8 mouse cellular contexts compared by ENCODE assay signal in the genomic region with DNA sequence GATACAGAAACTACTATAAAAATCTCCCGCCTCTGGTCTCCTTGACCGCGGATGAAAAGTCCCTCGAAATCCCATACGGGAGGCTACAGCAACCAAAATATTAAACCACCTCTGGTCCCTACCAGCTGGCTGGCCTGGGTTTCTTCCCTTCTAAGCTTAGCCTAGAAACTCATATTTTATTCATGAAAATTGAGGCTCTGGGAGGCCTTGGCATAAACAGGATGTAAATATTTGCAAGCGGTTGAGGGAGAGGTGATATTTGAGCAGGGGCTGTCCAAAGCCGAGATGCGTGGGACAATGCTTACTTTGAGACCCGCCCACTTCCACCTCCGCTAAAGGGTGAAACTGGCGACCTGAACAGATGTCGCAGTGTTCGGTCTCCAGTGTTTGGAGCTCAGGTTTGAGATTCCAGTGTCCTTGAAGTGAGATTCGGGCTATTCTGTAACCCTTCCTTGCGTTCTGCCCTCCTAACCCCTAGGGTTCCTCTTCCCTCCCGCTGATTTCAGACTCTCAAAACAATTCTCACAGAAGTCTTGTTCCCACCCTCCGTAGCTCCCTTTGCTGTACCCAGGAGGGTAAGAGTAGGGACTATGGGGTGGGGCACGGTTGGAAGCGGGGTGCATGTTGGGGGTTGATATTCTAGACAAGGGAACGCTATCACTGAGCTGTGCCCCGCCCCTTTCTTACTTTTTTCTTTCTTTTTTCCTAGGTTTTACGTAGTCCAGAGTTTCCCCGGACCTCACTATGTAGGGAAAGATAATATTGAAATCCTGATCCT. TPM values are rescaled to one million over a fixed set of nuclear protein-coding genes. Genes with fewer than 3 reads are reported as not detected.
DNase-seq lines count a peak whose midpoint lies in the region; ATAC-seq and TF ChIP-seq lines count a peak whose summit lies in the region.

No protein-coding gene starts in this region.

- H3K27ac ChIP-seq in bone marrow macrophage, adult 2 months (ENCODE audit: insufficient read depth, low read depth, low read length), result no peak overlapping the region
- H3K27ac ChIP-seq in forebrain, embryonic 11.5 days (ENCODE audit: low read depth, low read length), result no peak overlapping the region; the same call in 1 of the 2 replicates
- peak overlapping the region; percentile 86 for H3K27ac ChIP-seq in hindbrain, embryonic 15.5 days (replicated peaks)
- H3K27ac ChIP-seq in limb, embryonic 14.5 days (replicated peaks; ENCODE audit: low read depth, low read length), result peak overlapping the region; percentile 79
- peak overlapping the region; percentile 77 for H3K27ac ChIP-seq in midbrain, embryonic 13.5 days

- H3K9ac ChIP-seq in forebrain, embryonic 11.5 days (ENCODE audit: low read length), result peak overlapping the region; percentile 55
- H3K9ac ChIP-seq in hindbrain, embryonic 15.5 days, result peak overlapping the region; percentile 70
- H3K9ac ChIP-seq in limb, embryonic 14.5 days (ENCODE audit: low read depth, low read length, severe bottlenecking), result peak overlapping the region; percentile 59
- H3K9ac ChIP-seq in midbrain, embryonic 13.5 days (replicated peaks), result peak overlapping the region; percentile 64

- TF ChIP-seq POLR2A in bone marrow macrophage, adult 2 months (IDR thresholded peaks at IDR 0.05; ENCODE audit: borderline replicate concordance, low read depth, low read length), result no peak
- 0 out of 2 replicates have a peak, but pooled peaks have one; percentile 31 for TF ChIP-seq POLR2A in limb, embryonic 14.5 days (IDR thresholded peaks at IDR 0.05; ENCODE audit: borderline replicate concordance, extremely low read depth, insufficient read depth, insufficient read length)

- peak; percentile 67 for ATAC-seq in forebrain, embryonic 11.5 days (replicated peaks; ENCODE audit: low FRiP score)
- ATAC-seq in hindbrain, embryonic 15.5 days (ENCODE audit: low FRiP score, low read depth), result peak; percentile 69
- ATAC-seq in limb, embryonic 14.5 days (ENCODE audit: low FRiP score, low read depth), result peak; percentile 73; the same call in 1 of the 2 replicates
- ATAC-seq in midbrain, embryonic 13.5 days, result peak; percentile 90

- peak overlapping the region; percentile 61 for H3K4me3 ChIP-seq in bone marrow macrophage, adult 2 months (ENCODE audit: insufficient read depth, low read length)
- H3K4me3 ChIP-seq in forebrain, embryonic 11.5 days (ENCODE audit: low read depth, low read length), result peak overlapping the region; percentile 38
- peak overlapping the region; percentile 59 for H3K4me3 ChIP-seq in hindbrain, embryonic 15.5 days
- H3K4me3 ChIP-seq in limb, embryonic 14.5 days (replicated peaks; ENCODE audit: low read length), result peak overlapping the region; percentile 51
- peak overlapping the region; percentile 45 for H3K4me3 ChIP-seq in midbrain, embryonic 13.5 days (replicated peaks)

- peak; percentile 28 for DNase-seq in ovary, postnatal 36 days (ENCODE audit: low spot score)
- DNase-seq in ovary, adult 18-20 months (ENCODE audit: low spot score), result no peak
- DNase-seq in forebrain, embryonic 11.5 days (ENCODE audit: low spot score), result peak; percentile 63
- peak; percentile 84 for DNase-seq in limb, embryonic 14.5 days (ENCODE audit: low spot score)
- DNase-seq in thymus, postnatal 0 days (ENCODE audit: low spot score), result peak; percentile 54

- H3K36me3 ChIP-seq in forebrain, embryonic 11.5 days (ENCODE audit: control insufficient read depth, insufficient read depth, low read length), result no peaks in the 10 kb centered on the region
- H3K36me3 ChIP-seq in hindbrain, embryonic 15.5 days, result no peaks in the 10 kb centered on the region
- no peaks in the 10 kb centered on the region for H3K36me3 ChIP-seq in limb, embryonic 14.5 days (ENCODE audit: control insufficient read depth, insufficient read depth, low read length)
- H3K36me3 ChIP-seq in midbrain, embryonic 13.5 days, result no peaks in the 10 kb centered on the region

- peaks cover 23% of the 10 kb centered on the region for H3K4me1 ChIP-seq in bone marrow macrophage, adult 2 months (ENCODE audit: control insufficient read depth, insufficient read depth, low read length)
- H3K4me1 ChIP-seq in forebrain, embryonic 11.5 days (replicated peaks; ENCODE audit: control insufficient read depth, insufficient read depth, low read length), result no peaks in the 10 kb centered on the region; the same call in 1 of the 2 replicates
- H3K4me1 ChIP-seq in hindbrain, embryonic 15.5 days (replicated peaks), result peaks cover 16% of the 10 kb centered on the region
- H3K4me1 ChIP-seq in limb, embryonic 14.5 days (ENCODE audit: control insufficient read depth, insufficient read depth, low read length), result peaks cover 4% of the 10 kb centered on the region
- peaks cover 11% of the 10 kb centered on the region for H3K4me1 ChIP-seq in midbrain, embryonic 13.5 days (replicated peaks)

- peak overlapping the region; percentile 65 for H3K4me2 ChIP-seq in forebrain, embryonic 11.5 days (ENCODE audit: low read depth, low read length, severe bottlenecking)
- H3K4me2 ChIP-seq in hindbrain, embryonic 15.5 days, result peak overlapping the region; percentile 96
- peak overlapping the region; percentile 94 for H3K4me2 ChIP-seq in limb, embryonic 14.5 days (replicated peaks; ENCODE audit: low read depth, low read length, severe bottlenecking)
- peak overlapping the region; percentile 62 for H3K4me2 ChIP-seq in midbrain, embryonic 13.5 days (replicated peaks)

- H3K9me3 ChIP-seq in forebrain, embryonic 11.5 days (ENCODE audit: control insufficient read depth, low read length), result no peaks in the 10 kb centered on the region
- no peaks in the 10 kb centered on the region for H3K9me3 ChIP-seq in hindbrain, embryonic 15.5 days
- H3K9me3 ChIP-seq in limb, embryonic 14.5 days (ENCODE audit: control insufficient read depth, low read length), result no peaks in the 10 kb centered on the region
- no peaks in the 10 kb centered on the region for H3K9me3 ChIP-seq in midbrain, embryonic 13.5 days

- WGBS in forebrain, embryonic 11.5 days, result 3% methylated on average over 23 of the region's 23 CpGs
- WGBS in hindbrain, embryonic 15.5 days, result 2% methylated on average over 23 of the region's 23 CpGs
- under 1% methylated on average over 23 of the region's 23 CpGs for WGBS in limb, embryonic 14.5 days
- WGBS in midbrain, embryonic 13.5 days, result 2% methylated on average over 23 of the region's 23 CpGs

- no peak for TF ChIP-seq CTCF in bone marrow macrophage, adult 2 months (IDR thresholded peaks at IDR 0.05; ENCODE audit: low read depth, low read length)

- H3K27me3 ChIP-seq in forebrain, embryonic 11.5 days (ENCODE audit: control insufficient read depth, insufficient read depth, low read length), result no peaks in the 10 kb centered on the region
- no peaks in the 10 kb centered on the region for H3K27me3 ChIP-seq in hindbrain, embryonic 15.5 days
- H3K27me3 ChIP-seq in limb, embryonic 14.5 days (ENCODE audit: control insufficient read depth, insufficient read depth, low read length), result no peaks in the 10 kb centered on the region
- no peaks in the 10 kb centered on the region for H3K27me3 ChIP-seq in midbrain, embryonic 13.5 days

RNA-seq across cellular contexts. Expression of a gene that starts 9.2 kb away (rescaled TPM):
- 90.0 and 91.9 TPM in 2 replicates for polyA plus RNA-seq in bone marrow macrophage, adult 2 months (2012; ENCODE audit: insufficient read depth, insufficient read length, missing spikeins)
- polyA plus RNA-seq in forebrain, embryonic 11.5 days (2014; fragmentation: Nextera tagmentation; extraction: Ambion mirVana), result 375 and 391 TPM in 2 replicates
- polyA plus RNA-seq in hindbrain, embryonic 15.5 days (2015; fragmentation: Nextera tagmentation; extraction: Ambion mirVana), result 190 and 194 TPM in 2 replicates
- 229 and 246 TPM in 2 replicates for polyA plus RNA-seq in limb, embryonic 14.5 days (2012; rRNA removed)
- polyA plus RNA-seq in limb, embryonic 14.5 days (2014; fragmentation: Nextera tagmentation; extraction: Ambion mirVana), result 241 and 262 TPM in 2 replicates
- 215 and 219 TPM in 2 replicates for polyA plus RNA-seq in midbrain, embryonic 13.5 days (2015; fragmentation: Nextera tagmentation; extraction: Ambion mirVana)
- 262 and 278 TPM in 2 replicates for polyA plus RNA-seq in thymus, postnatal 0 days (2015; fragmentation: Nextera tagmentation; extraction: Ambion mirVana)

RNA-seq across cellular contexts. Expression of a gene that starts 11.9 kb away (rescaled TPM):
- polyA plus RNA-seq in bone marrow macrophage, adult 2 months (2012; ENCODE audit: insufficient read depth, insufficient read length, missing spikeins), result not detected in 2 replicates
- not detected in 2 replicates for polyA plus RNA-seq in forebrain, embryonic 11.5 days (2014; fragmentation: Nextera tagmentation; extraction: Ambion mirVana)
- polyA plus RNA-seq in hindbrain, embryonic 15.5 days (2015; fragmentation: Nextera tagmentation; extraction: Ambion mirVana), result 0.47 and 0.88 TPM in 2 replicates
- polyA plus RNA-seq in limb, embryonic 14.5 days (2012; rRNA removed), result 0.38 and 0.54 TPM in 2 replicates
- polyA plus RNA-seq in limb, embryonic 14.5 days (2014; fragmentation: Nextera tagmentation; extraction: Ambion mirVana), result 0.21 TPM in 1 of 2 replicates, not detected in the other
- 0.47 and 0.48 TPM in 2 replicates for polyA plus RNA-seq in midbrain, embryonic 13.5 days (2015; fragmentation: Nextera tagmentation; extraction: Ambion mirVana)
- polyA plus RNA-seq in thymus, postnatal 0 days (2015; fragmentation: Nextera tagmentation; extraction: Ambion mirVana), result 0.08 and 0.09 TPM in 2 replicates

RNA-seq across cellular contexts. Expression of a gene that starts 19.7 kb away (rescaled TPM):
- 13.1 and 14.3 TPM in 2 replicates for polyA plus RNA-seq in bone marrow macrophage, adult 2 months (2012; ENCODE audit: insufficient read depth, insufficient read length, missing spikeins)
- polyA plus RNA-seq in forebrain, embryonic 11.5 days (2014; fragmentation: Nextera tagmentation; extraction: Ambion mirVana), result 6.1 and 6.8 TPM in 2 replicates
- 13.8 and 14.9 TPM in 2 replicates for polyA plus RNA-seq in hindbrain, embryonic 15.5 days (2015; fragmentation: Nextera tagmentation; extraction: Ambion mirVana)
- polyA plus RNA-seq in limb, embryonic 14.5 days (2012; rRNA removed), result 25.5 and 30.0 TPM in 2 replicates
- polyA plus RNA-seq in limb, embryonic 14.5 days (2014; fragmentation: Nextera tagmentation; extraction: Ambion mirVana), result 4.7 and 4.9 TPM in 2 replicates
- polyA plus RNA-seq in midbrain, embryonic 13.5 days (2015; fragmentation: Nextera tagmentation; extraction: Ambion mirVana), result 13.4 and 15.3 TPM in 2 replicates
- polyA plus RNA-seq in thymus, postnatal 0 days (2015; fragmentation: Nextera tagmentation; extraction: Ambion mirVana), result 1.3 TPM in 2 replicates

RNA-seq across cellular contexts. Expression of a gene that starts 42.9 kb away (rescaled TPM):
- 202 and 213 TPM in 2 replicates for polyA plus RNA-seq in bone marrow macrophage, adult 2 months (2012; ENCODE audit: insufficient read depth, insufficient read length, missing spikeins)
- polyA plus RNA-seq in forebrain, embryonic 11.5 days (2014; fragmentation: Nextera tagmentation; extraction: Ambion mirVana), result 2.2 and 3.8 TPM in 2 replicates
- 4.0 and 4.2 TPM in 2 replicates for polyA plus RNA-seq in hindbrain, embryonic 15.5 days (2015; fragmentation: Nextera tagmentation; extraction: Ambion mirVana)
- polyA plus RNA-seq in limb, embryonic 14.5 days (2012; rRNA removed), result 4.0 and 4.4 TPM in 2 replicates
- 3.1 and 3.7 TPM in 2 replicates for polyA plus RNA-seq in limb, embryonic 14.5 days (2014; fragmentation: Nextera tagmentation; extraction: Ambion mirVana)
- 4.1 and 5.5 TPM in 2 replicates for polyA plus RNA-seq in midbrain, embryonic 13.5 days (2015; fragmentation: Nextera tagmentation; extraction: Ambion mirVana)
- 6.7 and 6.9 TPM in 2 replicates for polyA plus RNA-seq in thymus, postnatal 0 days (2015; fragmentation: Nextera tagmentation; extraction: Ambion mirVana)

Comparison
In these comparisons a context has a peak if more than half of its experiments do, and no peak if none do; other contexts are left out.
1. H3K27ac ChIP-seq: peak in hindbrain, embryonic 15.5 days (single experiment), limb, embryonic 14.5 days (single experiment) and midbrain, embryonic 13.5 days (single experiment); none in bone marrow macrophage, adult 2 months (single experiment) and forebrain, embryonic 11.5 days (single experiment).
2. Peak in every context shown above with its lines, with median percentiles within 50 percentile points of each other: H3K4me3 ChIP-seq, ATAC-seq, H3K4me2 ChIP-seq and H3K9ac ChIP-seq.